ENCODE assay signal across 1 mouse cellular context in the genomic region with DNA sequence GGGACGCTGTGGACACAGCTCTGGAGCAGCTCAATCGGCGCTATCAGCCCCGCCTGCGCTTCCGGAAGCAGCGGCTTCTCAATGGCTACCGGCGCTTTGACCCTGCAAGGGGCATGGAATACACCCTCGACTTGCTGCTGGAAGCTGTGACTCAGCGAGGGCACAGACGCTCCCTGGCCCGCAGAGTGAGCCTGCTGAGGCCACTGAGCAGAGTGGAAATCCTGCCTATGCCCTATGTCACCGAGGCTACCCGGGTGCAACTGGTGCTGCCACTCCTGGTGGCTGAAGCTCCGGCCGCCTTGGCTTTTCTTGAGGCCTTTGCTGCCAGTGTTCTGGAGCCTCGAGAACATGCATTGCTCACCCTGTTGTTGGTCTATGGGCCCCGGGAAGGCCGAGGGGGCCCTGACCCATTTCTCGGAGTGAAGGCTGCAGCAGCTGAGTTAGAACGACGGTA.
A peak's percentile ranks its signal among the peaks of the same experiment; 100 is the strongest.
TF ChIP-seq lines count a peak whose summit lies in the region.

No protein-coding gene starts in this region.

TF ChIP-seq in myocyte, 11 proteins besides CTCF, POLR2A, EP300 and RAD21:
- TF ChIP-seq REST (IDR thresholded peaks at IDR 0.05; ENCODE audit: insufficient read depth, insufficient read length) (no peak), SRF (IDR thresholded peaks at IDR 0.05; ENCODE audit: control insufficient read depth, insufficient read length, low read depth) (no peak), E2F4 (IDR thresholded peaks at IDR 0.05; ENCODE audit: insufficient read depth) (no peak), MYOG (IDR thresholded peaks at IDR 0.05; ENCODE audit: control insufficient read depth in 1 of 3, insufficient read depth in 1 of 3, insufficient read length in 2 of 3, low read depth in 2 of 3) (peak in 2 of 3 experiments; percentile 4 to 70), CEBPB (IDR thresholded peaks at IDR 0.05; ENCODE audit: insufficient read depth, poor library complexity, severe bottlenecking) (no peak), MAX (IDR thresholded peaks at IDR 0.05; ENCODE audit: low read depth) (no peak), POLR2AphosphoS2 (IDR thresholded peaks at IDR 0.05; ENCODE audit: insufficient read length, low read depth) (peak; percentile 89), TCF3 (IDR thresholded peaks at IDR 0.05; ENCODE audit: insufficient read length, low read depth) (peak; percentile 83), MYOD1 (IDR thresholded peaks at IDR 0.05; ENCODE audit: control insufficient read depth in 1 of 3, insufficient read length in 2 of 3, low read depth in 2 of 3) (peak; percentile 64 to 100 (median 100)), TCF12 (IDR thresholded peaks at IDR 0.05; ENCODE audit: insufficient read depth, poor library complexity, severe bottlenecking) (peak; percentile 44), USF1 (IDR thresholded peaks at IDR 0.05; ENCODE audit: low read depth) (no peak)
